Mouse (Mus musculus): ENCODE data around the gene Gas7. TPM values are rescaled to one million over a fixed set of nuclear protein-coding genes. Genes with fewer than 3 reads are reported as not detected.

The Gas7 gene
- polyA plus RNA-seq, 1 experiment: 14.4 TPM

DNA sequence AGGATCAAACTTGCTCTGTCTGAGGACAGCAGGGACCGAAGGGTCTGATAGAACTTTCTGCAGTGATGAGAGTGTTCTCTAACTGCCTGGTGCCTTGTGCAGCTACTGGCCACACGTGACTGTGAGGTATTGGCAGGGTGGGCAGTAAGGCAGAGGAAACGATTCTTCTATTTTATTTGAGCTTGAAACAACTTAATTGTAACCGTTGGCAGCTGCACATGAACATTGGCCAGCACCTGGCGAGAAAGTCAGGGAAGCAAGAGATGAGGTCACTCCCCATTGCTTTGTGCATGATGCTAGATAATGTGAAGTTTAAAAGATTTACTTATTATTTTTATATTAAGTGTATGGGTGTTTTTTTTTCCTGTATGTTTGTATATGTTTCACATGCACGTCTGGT is 77.9 kb downstream of the Gas7 start:
- no peaks in the 10 kb centered on the region for H3K36me3 ChIP-seq (ENCODE audit: control insufficient read depth, insufficient read depth, low read length)
- no peak overlapping the region for H3K4me3 ChIP-seq (ENCODE audit: control insufficient read depth, low read depth, low read length)
- H3K4me1 ChIP-seq (ENCODE audit: control insufficient read depth, insufficient read depth, low read length): no peaks in the 10 kb centered on the region
- TF ChIP-seq CTCF (IDR thresholded peaks at IDR 0.05; ENCODE audit: control insufficient read depth, insufficient read depth, insufficient replicate concordance, low read depth, low read length) (no peak), POLR2A (IDR thresholded peaks at IDR 0.05; ENCODE audit: control insufficient read depth, low read depth, low read length) (no peak)
- no peak overlapping the region for H3K27ac ChIP-seq (ENCODE audit: control insufficient read depth, insufficient read depth, low read depth, low read length)
- H3K27me3 ChIP-seq (ENCODE audit: control insufficient read depth, insufficient read depth, low read length): no peaks in the 10 kb centered on the region

DNA sequence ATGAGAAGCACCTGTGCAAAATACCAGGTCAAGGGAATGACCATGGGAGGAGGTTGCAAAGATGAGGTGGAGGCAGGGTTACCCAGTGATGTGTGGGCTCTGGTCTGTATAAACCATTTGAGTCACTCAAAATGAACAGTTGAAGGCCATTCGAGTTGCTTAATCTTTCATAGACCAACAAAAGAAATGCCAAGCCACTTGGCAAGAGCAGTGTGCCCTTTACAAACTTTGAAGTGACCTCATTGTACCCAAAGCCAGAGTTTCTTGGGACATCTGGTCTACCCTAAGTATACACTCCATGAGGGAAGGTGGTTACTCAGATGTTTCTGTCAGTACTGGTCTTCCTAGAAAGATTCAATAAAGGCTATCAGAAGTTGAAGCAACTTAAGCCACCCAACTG is 80.5 kb downstream of the Gas7 start:
- H3K27me3 ChIP-seq (ENCODE audit: control insufficient read depth, insufficient read depth, low read length): no peaks in the 10 kb centered on the region
- no peak overlapping the region for H3K27ac ChIP-seq (ENCODE audit: control insufficient read depth, insufficient read depth, low read depth, low read length)
- H3K36me3 ChIP-seq (ENCODE audit: control insufficient read depth, insufficient read depth, low read length): no peaks in the 10 kb centered on the region
- no peaks in the 10 kb centered on the region for H3K4me1 ChIP-seq (ENCODE audit: control insufficient read depth, insufficient read depth, low read length)
- H3K4me3 ChIP-seq (ENCODE audit: control insufficient read depth, low read depth, low read length): no peak overlapping the region
- TF ChIP-seq POLR2A (IDR thresholded peaks at IDR 0.05; ENCODE audit: control insufficient read depth, low read depth, low read length): no peak
- TF ChIP-seq CTCF (IDR thresholded peaks at IDR 0.05; ENCODE audit: control insufficient read depth, insufficient read depth, insufficient replicate concordance, low read depth, low read length): no peak

DNA sequence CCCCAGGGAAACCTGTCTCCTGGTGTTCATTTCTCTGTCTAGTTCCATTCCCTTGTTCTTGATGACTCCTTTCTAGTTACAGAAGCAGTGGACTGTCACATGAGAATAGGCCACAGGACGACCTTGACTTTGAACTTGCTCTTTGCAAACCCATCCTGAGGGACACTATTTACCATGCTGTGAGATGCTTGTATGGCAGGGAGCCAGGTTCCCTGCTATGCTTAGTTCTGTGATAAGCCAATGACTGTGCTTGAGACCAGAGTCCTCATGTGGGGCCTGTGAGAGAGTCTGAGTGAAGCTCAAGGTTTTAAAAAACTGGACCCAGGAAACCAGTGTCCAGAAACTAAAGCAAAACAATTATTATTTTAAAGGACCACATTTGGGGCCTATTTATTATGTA is 81.2 kb downstream of the Gas7 start:
- no peak for TF ChIP-seq POLR2A (IDR thresholded peaks at IDR 0.05; ENCODE audit: control insufficient read depth, low read depth, low read length)
- no peak for TF ChIP-seq CTCF (IDR thresholded peaks at IDR 0.05; ENCODE audit: control insufficient read depth, insufficient read depth, insufficient replicate concordance, low read depth, low read length)
- Histone ChIP-seq H3K4me3 (ENCODE audit: control insufficient read depth, low read depth, low read length) (no peak overlapping the region), H3K4me1 (ENCODE audit: control insufficient read depth, insufficient read depth, low read length) (no peaks in the 10 kb centered on the region), H3K27ac (ENCODE audit: control insufficient read depth, insufficient read depth, low read depth, low read length) (no peak overlapping the region), H3K36me3 (ENCODE audit: control insufficient read depth, insufficient read depth, low read length) (no peaks in the 10 kb centered on the region), H3K27me3 (ENCODE audit: control insufficient read depth, insufficient read depth, low read length) (no peaks in the 10 kb centered on the region)

DNA sequence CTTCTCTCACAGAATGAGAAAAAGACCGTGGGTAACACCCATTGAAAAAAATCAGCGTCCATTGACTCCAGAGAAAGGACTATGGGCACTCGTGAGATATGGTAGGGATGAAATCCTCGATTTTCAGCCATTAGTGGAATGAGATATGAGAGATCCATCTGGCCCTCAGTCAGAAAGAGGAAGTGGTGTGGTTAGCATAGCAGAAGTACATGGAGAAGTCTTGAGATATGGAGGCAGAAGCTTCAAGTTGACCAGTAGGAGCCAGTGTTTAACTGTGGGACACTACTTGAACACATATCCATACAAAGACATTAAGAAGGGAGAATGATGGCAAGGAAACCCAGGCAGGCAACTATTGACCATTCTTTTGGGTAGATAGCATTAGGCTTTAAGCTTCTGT is 82.1 kb downstream of the Gas7 start:
- no peaks in the 10 kb centered on the region for H3K36me3 ChIP-seq (ENCODE audit: control insufficient read depth, insufficient read depth, low read length)
- no peak overlapping the region for H3K4me3 ChIP-seq (ENCODE audit: control insufficient read depth, low read depth, low read length)
- H3K27me3 ChIP-seq (ENCODE audit: control insufficient read depth, insufficient read depth, low read length): no peaks in the 10 kb centered on the region
- TF ChIP-seq CTCF (IDR thresholded peaks at IDR 0.05; ENCODE audit: control insufficient read depth, insufficient read depth, insufficient replicate concordance, low read depth, low read length): no peak
- TF ChIP-seq POLR2A (IDR thresholded peaks at IDR 0.05; ENCODE audit: control insufficient read depth, low read depth, low read length): no peak
- H3K4me1 ChIP-seq (ENCODE audit: control insufficient read depth, insufficient read depth, low read length): no peaks in the 10 kb centered on the region
- no peak overlapping the region for H3K27ac ChIP-seq (ENCODE audit: control insufficient read depth, insufficient read depth, low read depth, low read length)

DNA sequence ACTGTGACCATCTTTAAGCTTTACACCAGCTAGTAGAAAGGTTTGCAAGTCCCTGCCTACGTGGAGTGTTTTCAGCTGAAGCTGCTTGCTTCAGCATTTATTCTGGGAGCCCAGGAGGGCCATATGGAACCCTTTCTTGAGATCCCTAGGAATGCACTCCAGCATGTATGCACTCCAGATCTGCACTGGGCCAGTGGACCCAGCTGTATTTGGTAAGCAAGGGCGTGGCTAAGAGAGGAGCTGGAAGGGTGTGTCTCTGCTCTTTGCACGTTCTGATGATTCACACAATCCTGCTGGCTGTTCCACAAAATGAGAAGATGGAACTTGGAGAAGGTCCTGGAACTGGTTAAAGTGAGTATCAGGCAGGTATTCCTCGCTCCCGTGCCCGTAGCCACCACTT is 83.3 kb downstream of the Gas7 start:
- no peaks in the 10 kb centered on the region for H3K27me3 ChIP-seq (ENCODE audit: control insufficient read depth, insufficient read depth, low read length)

DNA sequence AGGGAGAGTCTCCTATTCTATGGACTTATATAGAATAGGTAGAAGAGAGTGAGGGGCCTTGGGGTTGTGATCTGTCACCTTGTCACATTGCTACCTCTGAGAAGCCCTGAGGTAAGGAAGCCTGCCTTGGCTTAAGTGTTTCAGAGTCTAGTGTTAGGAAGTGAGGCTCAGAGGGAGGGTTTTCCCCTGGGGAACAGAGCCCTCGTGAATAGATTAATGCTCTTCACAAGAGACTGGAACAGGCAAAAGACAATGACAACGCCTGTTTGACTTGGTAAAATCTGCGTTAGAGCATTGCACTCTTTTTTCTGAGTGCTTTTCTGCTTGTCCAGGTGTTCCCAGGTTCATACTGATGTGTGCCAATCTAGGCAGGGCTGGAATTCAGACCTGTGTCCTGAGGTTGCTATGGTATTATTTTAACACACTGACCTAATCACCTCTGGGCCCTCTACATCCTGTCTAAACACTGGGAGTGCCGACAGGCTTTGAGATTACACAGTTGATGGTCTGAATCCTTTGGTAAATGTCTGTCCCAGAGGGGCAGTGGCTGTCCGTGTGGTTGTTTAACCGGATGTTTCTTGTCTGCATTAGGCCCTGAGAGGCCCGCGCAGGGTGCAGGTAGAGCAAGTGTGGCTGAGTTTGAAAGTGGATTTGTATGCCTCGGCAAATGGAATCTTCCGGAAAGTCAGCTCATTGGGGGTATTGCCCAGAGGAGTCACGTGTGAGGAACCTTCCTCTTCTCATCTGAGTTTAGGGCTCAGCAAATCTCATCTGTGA is 89.6 kb downstream of the Gas7 start:
- H3K4me1 ChIP-seq (ENCODE audit: control insufficient read depth, insufficient read depth, low read length): peaks cover 3% of the 10 kb centered on the region
- H3K27ac ChIP-seq (ENCODE audit: control insufficient read depth, insufficient read depth, low read depth, low read length): no peak overlapping the region
- TF ChIP-seq POLR2A (IDR thresholded peaks at IDR 0.05; ENCODE audit: control insufficient read depth, low read depth, low read length) (no peak), CTCF (IDR thresholded peaks at IDR 0.05; ENCODE audit: control insufficient read depth, insufficient read depth, insufficient replicate concordance, low read depth, low read length) (no peak)

More for the DNA sequence above, 83.3 kb downstream of the Gas7 start:
- H3K4me3 ChIP-seq (ENCODE audit: control insufficient read depth, low read depth, low read length): no peak overlapping the region
- TF ChIP-seq POLR2A (IDR thresholded peaks at IDR 0.05; ENCODE audit: control insufficient read depth, low read depth, low read length): no peak
- no peak for TF ChIP-seq CTCF (IDR thresholded peaks at IDR 0.05; ENCODE audit: control insufficient read depth, insufficient read depth, insufficient replicate concordance, low read depth, low read length)
- no peaks in the 10 kb centered on the region for H3K4me1 ChIP-seq (ENCODE audit: control insufficient read depth, insufficient read depth, low read length)
- H3K36me3 ChIP-seq (ENCODE audit: control insufficient read depth, insufficient read depth, low read length): no peaks in the 10 kb centered on the region
- H3K27ac ChIP-seq (ENCODE audit: control insufficient read depth, insufficient read depth, low read depth, low read length): no peak overlapping the region

DNA sequence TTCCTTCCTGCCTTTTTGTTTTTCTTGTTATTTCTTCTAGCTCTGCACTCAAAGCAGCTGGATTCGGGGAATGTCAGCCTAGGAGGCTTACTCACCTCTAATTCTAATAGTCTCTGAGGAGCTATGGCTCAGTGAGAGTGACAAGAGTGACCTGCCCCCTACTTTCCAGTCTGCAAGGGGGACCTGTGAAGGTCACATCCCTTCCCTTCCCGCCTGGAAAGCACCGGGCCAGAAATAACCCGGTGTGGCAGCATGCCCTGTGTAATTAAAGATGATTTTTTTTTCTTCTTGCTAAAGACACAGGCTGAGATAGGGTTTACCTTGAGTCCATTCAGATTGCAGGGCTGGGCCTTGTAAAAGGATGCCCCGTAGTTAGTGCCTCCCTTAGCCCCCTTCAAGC is 91.3 kb downstream of the Gas7 start:
- H3K27me3 ChIP-seq (ENCODE audit: control insufficient read depth, insufficient read depth, low read length): no peaks in the 10 kb centered on the region
- H3K4me3 ChIP-seq (ENCODE audit: control insufficient read depth, low read depth, low read length): no peak overlapping the region
- H3K4me1 ChIP-seq (ENCODE audit: control insufficient read depth, insufficient read depth, low read length): peaks cover 5% of the 10 kb centered on the region
- H3K27ac ChIP-seq (ENCODE audit: control insufficient read depth, insufficient read depth, low read depth, low read length): no peak overlapping the region
- no peak for TF ChIP-seq POLR2A (IDR thresholded peaks at IDR 0.05; ENCODE audit: control insufficient read depth, low read depth, low read length)
- no peak for TF ChIP-seq CTCF (IDR thresholded peaks at IDR 0.05; ENCODE audit: control insufficient read depth, insufficient read depth, insufficient replicate concordance, low read depth, low read length)
- H3K36me3 ChIP-seq (ENCODE audit: control insufficient read depth, insufficient read depth, low read length): no peaks in the 10 kb centered on the region

More for the DNA sequence above, 89.6 kb downstream of the Gas7 start:
- Histone ChIP-seq H3K36me3 (ENCODE audit: control insufficient read depth, insufficient read depth, low read length) (no peaks in the 10 kb centered on the region), H3K27me3 (ENCODE audit: control insufficient read depth, insufficient read depth, low read length) (no peaks in the 10 kb centered on the region), H3K4me3 (ENCODE audit: control insufficient read depth, low read depth, low read length) (no peak overlapping the region)
